Mouse (Mus musculus) cerebellum, adult 11-12 months (tissue): ENCODE results near the gene Vmn1r198.
"Not testable (repeated sequence)": the region's sequence is repeated elsewhere in the genome, so short reads cannot be mapped to it uniquely, and the experiment has no call there.

Source experiments
- DNase-seq: peaks from one replicate; pipeline ENCODE4 v3.0.0; 2022

The Vmn1r198 gene

DNA sequence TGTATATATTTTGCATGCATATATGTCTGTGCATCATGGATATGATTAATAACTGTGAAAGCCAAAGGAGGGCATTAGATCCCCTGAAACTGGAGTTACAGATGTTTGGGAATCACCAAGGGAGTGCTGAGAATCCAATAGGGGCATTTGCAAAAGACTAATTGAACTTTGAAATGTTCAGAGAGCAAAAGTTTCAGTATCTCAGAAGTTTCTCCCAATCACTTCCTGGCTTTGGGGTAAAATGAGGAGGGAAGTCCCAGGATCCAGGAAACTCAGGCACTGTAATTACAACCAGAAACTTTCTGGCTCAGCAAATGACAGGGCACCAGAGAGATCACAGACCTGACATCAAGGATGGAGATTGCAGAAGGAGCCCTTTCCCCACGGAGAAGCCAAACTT is at the start of gene Vmn1r198:
Gene Vmn1r198, plus strand, starts transcription at position 301 of the 400 bp plus-strand sequence.
- DNase-seq = no peak

DNA sequence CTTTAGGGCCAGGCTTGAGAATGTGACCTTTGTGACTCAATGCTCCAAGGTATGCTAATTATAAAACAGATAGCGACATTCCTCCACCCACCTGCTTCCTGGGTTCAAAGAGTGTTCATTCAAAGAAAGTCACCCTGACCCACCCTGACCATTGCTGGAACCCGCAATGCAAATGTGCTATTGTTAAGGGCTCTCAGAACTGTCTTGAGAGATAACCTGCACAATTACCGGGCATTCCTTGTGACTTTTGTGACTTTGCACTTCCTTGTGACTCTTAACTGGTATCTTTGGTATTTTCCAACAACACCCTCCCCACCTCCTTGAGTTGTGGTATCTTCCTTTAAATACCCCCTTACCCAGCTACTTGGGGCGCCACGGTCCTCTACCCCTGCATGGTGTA is 42.1 kb upstream of the Vmn1r198 start:
- DNase-seq = not testable (repeated sequence)

DNA sequence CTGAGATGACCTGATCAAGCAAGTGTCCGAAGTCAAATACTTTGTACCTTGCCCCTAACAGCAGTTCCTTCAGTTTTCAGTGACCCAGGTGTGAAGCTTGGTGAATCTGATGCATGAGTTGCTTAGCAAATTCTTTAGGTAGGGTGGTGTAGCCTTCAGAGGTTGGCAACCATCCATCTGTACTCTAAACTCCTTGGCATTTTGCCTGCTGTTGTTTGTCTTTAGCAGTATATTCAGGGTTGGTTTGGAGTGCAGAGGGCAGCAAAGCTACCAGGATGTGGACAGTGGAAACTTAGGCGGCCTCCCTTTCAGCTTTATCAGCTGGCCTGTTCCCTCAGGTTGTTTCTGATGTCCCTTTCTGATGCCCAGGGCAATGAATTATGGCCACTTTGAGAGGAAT is 34.8 kb upstream of the Vmn1r198 start:
- DNase-seq = no peak

DNA sequence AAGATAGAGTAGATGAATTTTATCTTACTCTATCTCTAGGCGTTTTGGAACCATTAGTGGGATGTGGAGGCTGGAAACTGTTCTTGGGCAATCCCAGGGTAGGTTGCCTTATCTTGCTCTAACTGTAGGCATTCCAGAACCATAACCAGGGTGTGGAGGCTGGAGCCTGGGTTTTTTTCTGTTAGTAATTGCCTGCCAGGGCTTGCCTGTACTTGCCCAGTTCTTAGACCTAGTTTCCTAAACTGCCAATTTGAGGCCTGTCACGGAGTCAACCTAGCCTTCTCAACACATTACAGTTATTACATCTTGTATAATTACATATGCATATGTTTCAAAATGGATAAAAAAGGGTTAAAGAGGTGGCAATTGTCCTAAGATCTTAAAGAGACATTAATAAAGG is 32.8 kb upstream of the Vmn1r198 start:
- no peak for DNase-seq

DNA sequence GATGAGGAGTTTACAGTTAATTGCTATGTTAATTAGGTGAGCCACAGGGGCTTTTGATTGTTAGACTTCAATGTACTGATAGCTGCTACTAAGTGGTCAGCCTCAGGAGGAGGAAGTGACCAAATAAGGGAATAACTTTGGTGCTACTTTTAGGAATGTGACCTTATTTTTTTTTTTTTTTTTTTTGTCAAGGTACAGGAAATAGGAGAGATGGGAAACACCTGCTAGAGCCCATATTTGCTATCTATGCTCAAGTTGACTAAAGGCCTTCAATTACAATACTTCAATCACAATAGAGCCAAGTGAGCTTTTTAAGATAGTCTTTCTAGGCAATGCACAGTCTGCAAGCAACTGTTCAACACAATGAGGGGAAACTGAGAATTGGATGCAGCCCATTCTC is 30.1 kb upstream of the Vmn1r198 start:
- no peak for DNase-seq

DNA sequence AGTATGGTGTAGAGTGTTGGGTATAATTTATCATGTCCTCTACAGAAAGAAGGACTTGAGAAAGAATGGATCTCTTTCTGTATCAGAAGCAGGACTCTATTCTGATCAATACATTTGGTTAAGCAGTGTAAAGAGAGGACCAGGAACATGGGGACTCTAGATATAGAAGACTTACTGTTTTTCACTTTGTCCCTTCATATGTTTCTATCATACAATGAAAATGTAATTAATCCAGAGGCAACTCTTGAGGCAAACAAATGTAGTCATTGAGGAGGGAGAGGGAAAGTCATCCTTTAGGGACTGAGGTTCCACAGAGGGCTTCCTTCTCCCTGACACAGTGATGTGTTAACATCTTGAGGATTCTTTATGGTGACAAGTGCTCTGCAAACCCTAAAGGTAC is 25.9 kb upstream of the Vmn1r198 start, which contains the start of gene Vmn1r197:
Gene Vmn1r197, plus strand, starts transcription at position 301 of the 400 bp plus-strand sequence.
- DNase-seq = no peak

DNA sequence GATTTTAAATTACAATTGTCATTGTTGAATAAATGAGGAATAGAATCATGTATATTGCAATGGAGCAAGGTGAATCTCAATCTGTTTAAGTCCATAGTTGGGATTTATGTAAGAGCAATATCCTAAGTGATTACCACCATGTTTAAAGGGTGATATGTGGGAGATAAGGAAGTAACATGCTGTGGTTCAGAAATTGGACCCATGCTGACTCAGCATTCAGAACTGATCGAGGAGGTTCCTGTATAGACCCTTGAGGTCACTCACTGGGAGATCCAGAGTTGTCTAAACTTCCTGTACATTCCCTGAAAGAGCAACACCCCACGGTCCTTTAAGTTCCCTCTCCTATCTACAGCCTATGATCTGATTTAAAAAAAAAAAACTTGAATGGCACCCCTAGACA is 16.9 kb upstream of the Vmn1r198 start:
- DNase-seq = no peak

DNA sequence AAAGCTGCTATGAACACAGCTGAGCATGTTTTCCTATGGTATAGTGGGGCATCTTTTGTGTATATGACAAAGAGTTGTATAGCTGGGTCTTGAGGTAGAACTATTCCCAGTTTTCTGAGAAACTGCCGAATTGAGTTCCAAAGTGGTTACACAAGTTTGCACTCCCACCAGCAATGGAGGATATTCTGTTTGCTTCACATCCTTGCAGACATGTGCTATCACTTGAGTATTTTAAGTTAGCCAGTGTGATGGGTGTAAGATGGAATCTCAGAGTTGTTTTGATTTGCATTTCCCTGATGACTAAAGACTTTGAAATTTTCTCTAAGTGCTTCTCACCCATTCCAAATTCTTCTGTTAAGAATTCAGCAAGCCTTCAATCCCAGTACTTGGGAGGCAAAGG is 14.6 kb upstream of the Vmn1r198 start:
- DNase-seq = no peak

DNA sequence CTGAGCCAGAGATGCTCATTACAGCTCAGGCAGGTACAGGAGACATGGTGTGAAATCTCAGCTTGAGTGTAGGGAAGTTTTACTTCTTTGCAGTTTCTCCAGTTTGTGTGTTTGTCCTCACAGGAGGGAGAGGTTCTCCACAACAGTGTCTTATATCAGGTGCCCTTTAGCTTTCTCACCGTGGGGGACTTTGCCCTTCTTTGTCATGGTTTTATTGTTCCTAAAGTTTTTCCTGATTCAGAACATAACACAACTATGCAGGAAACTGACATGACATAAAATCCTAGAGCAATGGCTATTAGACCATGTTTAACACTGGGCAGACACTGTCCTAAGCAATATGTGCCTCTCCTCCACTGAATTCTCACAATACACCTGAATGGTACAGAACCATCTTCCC is 649 bp downstream of the Vmn1r198 start:
- DNase-seq = no peak

DNA sequence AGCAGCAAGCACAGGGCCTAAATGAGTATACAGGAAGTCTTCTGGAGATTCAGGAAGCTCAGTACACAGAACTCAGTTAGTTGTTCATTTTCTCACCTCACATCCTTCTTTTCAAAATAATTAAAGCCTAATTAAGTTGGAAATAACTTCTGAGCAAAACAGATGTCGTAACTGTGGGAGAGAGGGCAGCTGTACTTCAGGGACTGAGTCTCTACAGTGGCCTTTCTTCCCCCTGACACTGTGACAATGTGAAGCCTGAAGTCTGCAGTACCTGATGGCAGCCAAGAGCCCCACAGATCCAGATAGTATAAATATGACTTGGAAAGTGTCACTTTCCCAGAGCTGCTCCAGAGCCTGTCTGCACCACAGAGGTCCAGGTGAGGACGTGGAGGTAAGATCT is 29.4 kb downstream of the Vmn1r198 start, which contains the start of gene Vmn1r199:
Gene Vmn1r199, plus strand, starts transcription at position 301 of the 400 bp plus-strand sequence.
- no peak for DNase-seq

DNA sequence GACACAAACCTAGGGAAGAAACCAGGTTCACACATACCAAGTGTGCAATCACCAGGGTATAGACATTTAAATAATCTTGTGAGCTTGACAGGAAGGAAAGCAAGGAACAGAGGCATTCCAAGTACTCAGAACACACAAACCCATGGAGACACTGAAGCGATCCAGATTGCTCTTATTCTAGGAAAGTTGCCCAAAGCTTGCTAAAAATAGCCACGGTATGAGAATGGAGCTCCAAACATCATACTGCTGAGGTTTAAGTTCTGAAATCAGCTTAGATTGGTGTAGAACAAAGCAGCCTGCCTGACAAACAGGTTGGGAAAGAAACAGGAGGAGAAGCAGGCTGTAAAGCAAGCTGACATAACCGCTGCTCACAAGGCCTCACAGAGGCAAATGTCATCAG is 31.0 kb downstream of the Vmn1r198 start:
- not testable (repeated sequence) for DNase-seq

DNA sequence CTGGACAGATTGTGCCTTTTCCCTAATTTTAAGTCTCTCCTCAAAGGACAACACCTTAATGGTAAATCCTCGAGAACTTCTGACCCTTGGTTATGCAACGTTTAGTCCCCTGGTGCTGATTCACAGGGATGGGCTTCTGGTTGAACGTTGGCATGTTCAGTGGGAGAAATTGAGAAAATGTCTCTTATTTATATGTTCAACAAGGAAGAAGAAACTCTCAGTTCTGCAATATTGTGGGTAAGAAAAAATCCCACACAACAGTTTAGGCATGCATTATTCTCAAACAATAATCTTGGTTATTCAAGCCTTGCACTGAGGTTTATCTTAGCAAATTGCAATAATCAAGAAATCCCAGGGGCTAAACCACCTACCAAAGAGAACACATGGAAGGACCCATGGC is 33.2 kb downstream of the Vmn1r198 start:
- no peak for DNase-seq

DNA sequence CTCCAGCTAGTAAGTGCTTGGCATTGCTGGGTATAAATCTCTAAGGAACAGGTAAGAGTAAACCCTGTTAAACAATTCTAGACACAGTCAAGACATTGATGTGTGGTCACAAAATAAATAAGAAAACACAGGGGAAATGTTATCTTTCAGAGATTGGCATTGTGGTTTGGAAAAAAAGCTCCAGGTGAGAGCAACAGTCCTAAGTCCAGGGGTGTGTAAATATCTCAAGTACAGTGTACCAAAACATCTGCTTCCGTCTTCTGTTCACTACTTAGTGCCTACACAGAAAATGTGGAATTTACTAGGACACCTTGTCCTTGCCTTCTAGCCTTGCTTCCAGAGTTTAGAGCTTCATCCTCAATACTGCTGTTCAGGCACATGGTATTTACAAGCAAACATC is 36.9 kb downstream of the Vmn1r198 start:
- no peak for DNase-seq

DNA sequence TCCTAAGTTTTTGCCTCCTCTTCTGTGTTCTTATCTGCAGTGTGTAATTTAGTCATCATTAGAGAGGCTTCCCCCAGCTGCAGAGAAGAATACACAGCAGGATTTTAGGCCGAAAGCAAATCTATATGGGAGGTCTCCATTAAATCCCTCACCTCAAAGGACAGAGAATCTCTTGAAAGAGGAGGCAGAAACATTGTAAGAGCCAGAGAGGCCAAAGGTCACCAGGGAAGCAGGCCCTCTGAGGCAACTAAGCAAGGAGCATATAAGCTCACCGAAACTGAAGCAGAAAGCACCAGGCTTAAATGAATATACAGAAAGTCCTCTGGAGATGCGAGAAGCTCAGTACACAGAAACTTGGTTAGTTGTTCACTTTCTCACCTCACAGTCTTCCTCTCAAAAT is 39.9 kb downstream of the Vmn1r198 start, which contains the start of gene Vmn1r200:
Gene Vmn1r200, plus strand, starts transcription at position 301 of the 400 bp plus-strand sequence.
- DNase-seq = no peak

DNA sequence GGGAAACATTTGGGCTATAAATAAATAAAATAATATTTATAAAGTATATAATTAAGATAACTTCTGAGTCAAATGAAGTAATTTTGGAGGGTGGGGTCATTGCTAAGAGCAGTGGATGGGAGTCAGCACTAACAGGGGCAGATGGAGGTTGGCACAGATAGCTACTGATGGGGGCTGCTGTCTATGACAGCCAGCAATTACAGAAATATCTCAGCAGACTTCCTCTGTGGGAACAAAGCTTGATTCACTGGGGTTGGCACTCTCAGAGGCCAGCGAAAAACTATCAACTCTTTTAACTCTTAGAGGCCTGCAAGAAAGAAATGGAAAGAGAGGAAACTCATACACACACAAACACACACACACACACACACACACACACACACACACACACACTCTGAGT is 52.8 kb downstream of the Vmn1r198 start:
- DNase-seq = no peak
